8 mouse cellular contexts compared by ENCODE assay signal in genomic region chr12:18609835-18610234, GRCm38 (mm10).
DNase-seq lines count a peak whose midpoint lies in the region; ATAC-seq and TF ChIP-seq lines count a peak whose summit lies in the region.

No protein-coding gene starts in this region.

- ATAC-seq in hindbrain, embryonic 11.5 days (ENCODE audit: low FRiP score) = peak; percentile 99
- peak; percentile 86 for ATAC-seq in lung, postnatal 0 days

- TF ChIP-seq EP300 in lung, postnatal 0 days (IDR thresholded peaks at IDR 0.05) = no peak

- 1% methylated on average over 34 of the region's 38 CpGs for WGBS in hindbrain, embryonic 11.5 days
- under 1% methylated on average over 33 of the region's 38 CpGs for WGBS in lung, postnatal 0 days

- peak overlapping the region; percentile 42 for H3K4me2 ChIP-seq in hindbrain, embryonic 11.5 days (replicated peaks; ENCODE audit: low read depth, low read length)
- peak overlapping the region; percentile 60 for H3K4me2 ChIP-seq in lung, postnatal 0 days (replicated peaks; ENCODE audit: low read depth, low read length)

- H3K4me1 ChIP-seq in hindbrain, embryonic 11.5 days (replicated peaks; ENCODE audit: control insufficient read depth, insufficient read depth, low read length) = no peaks in the 10 kb centered on the region
- H3K4me1 ChIP-seq in lung, postnatal 0 days (ENCODE audit: insufficient read depth, low read depth, low read length) = no peaks in the 10 kb centered on the region

- peak overlapping the region; percentile 67; the same call in 1 of the 2 replicates for H3K27ac ChIP-seq in hindbrain, embryonic 11.5 days (ENCODE audit: low read depth, low read length)
- H3K27ac ChIP-seq in lung, postnatal 0 days (ENCODE audit: low read length) = no peak overlapping the region

- TF ChIP-seq CTCF in lung, postnatal 0 days (IDR thresholded peaks at IDR 0.05) = no peak

- no peaks in the 10 kb centered on the region for H3K27me3 ChIP-seq in hindbrain, embryonic 11.5 days (ENCODE audit: control insufficient read depth, insufficient read depth, low read length)
- H3K27me3 ChIP-seq in lung, postnatal 0 days (replicated peaks; ENCODE audit: insufficient read depth, low read length) = no peaks in the 10 kb centered on the region

- H3K36me3 ChIP-seq in hindbrain, embryonic 11.5 days (ENCODE audit: control insufficient read depth, insufficient read depth, low read length) = no peaks in the 10 kb centered on the region
- H3K36me3 ChIP-seq in lung, postnatal 0 days (ENCODE audit: insufficient read depth, low read length) = no peaks in the 10 kb centered on the region

- H3K9ac ChIP-seq in hindbrain, embryonic 11.5 days (ENCODE audit: low read depth, low read length) = peak overlapping the region; percentile 70
- H3K9ac ChIP-seq in lung, postnatal 0 days (replicated peaks; ENCODE audit: low read depth) = 0 out of 2 replicates have a peak overlapping the region, but pooled peaks have one; percentile 19

- peak; percentile 88 for DNase-seq in CD4-positive helper T cell, adult 2 months (ENCODE audit: low read depth, low spot score)
- DNase-seq in brain, adult 2 months (ENCODE audit: low read depth, low spot score) = peak; percentile 55
- peak; percentile 9 to 20 for DNase-seq in frontal cortex, postnatal 36 days (ENCODE audit: low spot score in 2 of 2)
- DNase-seq in hindbrain, embryonic 11.5 days (ENCODE audit: low spot score) = peak; percentile 85
- peak; percentile 15 for DNase-seq in layer of hippocampus, adult 9-11 months
- peak; percentile 72 for DNase-seq in lung, postnatal 0 days (ENCODE audit: low spot score)
- DNase-seq in ovary, postnatal 14 days (ENCODE audit: low spot score) = peak; percentile 32
- peak; percentile 69 to 71 for DNase-seq in thymus, postnatal 10 days (ENCODE audit: low spot score in 2 of 2)

- no peaks in the 10 kb centered on the region for H3K9me3 ChIP-seq in hindbrain, embryonic 11.5 days (ENCODE audit: control insufficient read depth, low read length)
- H3K9me3 ChIP-seq in lung, postnatal 0 days (ENCODE audit: low read length) = no peaks in the 10 kb centered on the region

- H3K4me3 ChIP-seq in hindbrain, embryonic 11.5 days (ENCODE audit: low read depth, low read length) = peak overlapping the region; percentile 59
- H3K4me3 ChIP-seq in lung, postnatal 0 days (ENCODE audit: low read depth, low read length) = peak overlapping the region; percentile 55

Comparison
In these comparisons a context has a peak if more than half of its experiments do, and no peak if none do; other contexts are left out.
1. DNase-seq: peak in every context shown above with its lines; median percentile 88 in CD4-positive helper T cell, adult 2 months; 85 in hindbrain, embryonic 11.5 days; 72 in lung, postnatal 0 days; 70 in thymus, postnatal 10 days; 55 in brain, adult 2 months; 32 in ovary, postnatal 14 days; 15 in layer of hippocampus, adult 9-11 months; 14 in frontal cortex, postnatal 36 days.